Mouse (Mus musculus): ENCODE data around the gene Aig1.

- TF ChIP-seq CTCF (IDR thresholded peaks at IDR 0.05; ENCODE audit: control insufficient read depth, insufficient read depth, low read length), result no peak
- TF ChIP-seq POLR2A (IDR thresholded peaks at IDR 0.05; ENCODE audit: borderline replicate concordance, control insufficient read depth, low read depth, low read length), result no peak
These were observed 138.6 kb downstream of the Aig1 start for GRCm38 (mm10) chr10:13730039-13730748.
